Mouse (Mus musculus) kidney, adult 2 months (tissue): Measurements from ENCODE around the gene Drap1.

ENCODE experiments used
- CTCF ChIP-seq: fragments of 200-500 bp; conservative IDR thresholded peaks from 2 replicates; pipeline ENCODE4 v1.5.1; 2011; ENCODE audit warnings: low read depth, mild to moderate bottlenecking, control low read depth, low read length, moderate library complexity, mixed read lengths; ENCODE audit not compliant: insufficient read depth, insufficient read length
- POLR2A ChIP-seq: fragments of 200-500 bp; IDR thresholded peaks from one replicate; pipeline ENCODE4 v1.6.1; 2011; ENCODE audit warnings: low read depth, low read length, control low read depth

DNA sequence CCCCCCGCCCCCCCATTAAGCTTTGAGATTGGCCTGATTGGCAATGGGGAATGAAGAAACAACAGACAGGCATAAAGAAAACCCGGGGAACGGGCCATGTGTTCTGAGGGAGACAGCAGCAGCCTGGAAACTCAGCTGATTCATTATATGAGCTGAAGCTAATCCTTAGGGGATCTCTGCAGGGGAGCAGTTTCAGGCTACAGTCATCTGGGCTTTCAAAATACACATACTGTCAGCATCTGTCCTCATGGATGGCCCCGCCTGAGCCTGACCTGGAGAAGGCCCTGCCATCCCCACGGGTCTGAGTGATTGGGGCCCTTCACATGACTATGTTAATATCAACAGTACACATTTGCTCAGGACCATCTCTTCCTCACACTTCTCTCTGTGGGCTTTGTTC lies 47.1 kb upstream of the Drap1 start:
- TF ChIP-seq CTCF (no peak), POLR2A (no peak)
